Mouse (Mus musculus): ENCODE measurements around the gene Ube2o. TPM values are rescaled to one million over a fixed set of nuclear protein-coding genes. Genes with fewer than 3 reads are reported as not detected.

Gene Ube2o
- polyA plus RNA-seq, 1 experiment from 2014 or later: 15.2 TPM

DNA sequence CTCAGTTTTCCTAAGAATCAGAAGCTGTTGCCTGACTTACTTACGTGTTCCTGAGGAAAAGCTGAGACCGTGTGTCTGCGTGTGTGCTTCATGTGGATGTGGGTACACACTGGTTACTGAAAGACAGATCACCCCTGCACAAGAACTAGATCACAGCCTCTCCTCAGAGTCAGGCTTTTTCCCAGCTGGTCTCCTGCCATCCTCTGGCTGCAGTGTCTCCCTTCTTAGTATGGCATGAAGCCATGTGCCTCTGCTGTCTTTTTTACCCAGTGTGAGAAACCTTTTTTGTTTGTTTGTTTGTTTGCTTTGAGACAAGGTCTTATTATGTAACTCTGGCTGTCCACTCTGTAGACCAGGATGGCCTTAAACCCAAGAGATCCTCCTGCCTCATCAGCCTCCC, 2.0 kb downstream of the Ube2o start:
- WGBS (ENCODE audit: insufficient replicate concordance): 87% methylated on average over 3 of the region's 3 CpGs
- no peaks in the 10 kb centered on the region for H3K27me3 ChIP-seq (ENCODE audit: insufficient read depth, low read length)
- H3K9me3 ChIP-seq (ENCODE audit: low read length): no peaks in the 10 kb centered on the region
- H3K4me2 ChIP-seq (ENCODE audit: low read depth, low read length): peak overlapping the region; percentile 89
- H3K4me3 ChIP-seq (ENCODE audit: low read depth, low read length): peak overlapping the region; percentile 80
- TF ChIP-seq CTCF (IDR thresholded peaks at IDR 0.05; ENCODE audit: low read depth) (no peak), EP300 (IDR thresholded peaks at IDR 0.05; ENCODE audit: low read depth) (no peak)
- DNase-seq (no peak), ATAC-seq (no peak)
- peaks cover 9% of the 10 kb centered on the region; the same call in 1 of the 2 replicates for H3K36me3 ChIP-seq (replicated peaks; ENCODE audit: insufficient read depth, low read length)
- peaks cover 32% of the 10 kb centered on the region for H3K4me1 ChIP-seq (ENCODE audit: insufficient read depth)
- peak overlapping the region; percentile 44 for H3K9ac ChIP-seq (replicated peaks)
- peak overlapping the region; percentile 91 for H3K27ac ChIP-seq (ENCODE audit: low read depth)

DNA sequence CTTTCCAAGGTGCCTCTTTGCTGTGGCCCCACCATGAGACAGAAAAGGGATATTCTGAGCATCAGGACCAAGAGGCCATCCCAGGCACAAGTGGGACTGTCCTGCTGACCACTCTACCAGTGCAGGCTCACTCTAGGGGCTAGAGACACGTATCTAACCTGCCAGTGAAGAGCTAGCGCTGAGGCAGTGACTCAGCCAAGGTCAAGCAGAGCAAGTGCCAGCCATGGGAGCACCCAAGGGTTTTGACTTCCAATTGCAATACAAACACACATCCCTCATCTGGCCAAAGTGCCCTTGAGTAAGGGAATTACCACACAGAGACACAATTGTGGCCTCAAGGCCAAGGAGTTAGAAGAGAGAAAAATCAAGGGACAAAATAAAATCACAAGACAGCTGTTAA, 5.9 kb downstream of the Ube2o start:
- H3K9ac ChIP-seq (replicated peaks): no peak overlapping the region; the same call in 1 of the 2 replicates
- no peak overlapping the region for H3K27ac ChIP-seq (ENCODE audit: low read depth)
- no peak overlapping the region for H3K4me3 ChIP-seq (ENCODE audit: low read depth, low read length)
- H3K4me2 ChIP-seq (ENCODE audit: low read depth, low read length): peak overlapping the region; percentile 71
- H3K4me1 ChIP-seq (ENCODE audit: insufficient read depth): peaks cover 57% of the 10 kb centered on the region
- H3K9me3 ChIP-seq (ENCODE audit: low read length): no peaks in the 10 kb centered on the region
- H3K36me3 ChIP-seq (replicated peaks; ENCODE audit: insufficient read depth, low read length): peaks cover 15% of the 10 kb centered on the region; the same call in 1 of the 2 replicates
- H3K27me3 ChIP-seq (ENCODE audit: insufficient read depth, low read length): no peaks in the 10 kb centered on the region
- ATAC-seq (no peak), DNase-seq (no peak)
- WGBS (ENCODE audit: insufficient replicate concordance): 87% methylated on average over 2 of the region's 2 CpGs
- no peak for TF ChIP-seq EP300 (IDR thresholded peaks at IDR 0.05; ENCODE audit: low read depth)
- no peak for TF ChIP-seq CTCF (IDR thresholded peaks at IDR 0.05; ENCODE audit: low read depth)

DNA sequence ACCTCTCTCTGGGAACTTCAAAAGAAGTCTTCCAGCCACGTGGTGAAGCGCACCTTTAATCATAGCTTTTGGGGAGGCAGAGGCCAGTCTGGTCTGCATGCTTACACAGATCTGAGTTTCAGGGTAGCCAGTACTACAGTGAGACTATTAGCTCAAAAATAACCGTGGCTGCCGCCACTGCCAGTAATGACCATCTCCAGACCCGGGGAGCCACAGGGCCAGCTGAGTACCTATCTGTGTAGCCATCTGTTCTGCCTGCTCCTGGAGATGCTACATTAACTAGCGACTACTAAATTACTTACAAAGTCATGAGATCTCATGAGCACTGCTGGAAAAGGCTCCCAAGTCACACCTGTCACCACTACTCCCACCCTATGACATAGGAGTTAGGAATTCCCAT, 6.3 kb downstream of the Ube2o start:
- Histone ChIP-seq H3K4me2 (ENCODE audit: low read depth, low read length) (peak overlapping the region; percentile 71), H3K9me3 (ENCODE audit: low read length) (no peaks in the 10 kb centered on the region), H3K36me3 (replicated peaks; ENCODE audit: insufficient read depth, low read length) (peaks cover 15% of the 10 kb centered on the region; the same call in 1 of the 2 replicates), H3K27ac (ENCODE audit: low read depth) (peak overlapping the region; percentile 93; the same call in 1 of the 2 replicates), H3K9ac (replicated peaks) (peak overlapping the region; percentile 35; the same call in 1 of the 2 replicates), H3K27me3 (ENCODE audit: insufficient read depth, low read length) (no peaks in the 10 kb centered on the region), H3K4me1 (ENCODE audit: insufficient read depth) (peaks cover 54% of the 10 kb centered on the region), H3K4me3 (ENCODE audit: low read depth, low read length) (no peak overlapping the region)
- 72% methylated on average over 6 of the region's 6 CpGs for WGBS (ENCODE audit: insufficient replicate concordance)
- DNase-seq: no peak
- ATAC-seq: no peak
- TF ChIP-seq EP300 (IDR thresholded peaks at IDR 0.05; ENCODE audit: low read depth) (no peak), CTCF (IDR thresholded peaks at IDR 0.05; ENCODE audit: low read depth) (no peak)

DNA sequence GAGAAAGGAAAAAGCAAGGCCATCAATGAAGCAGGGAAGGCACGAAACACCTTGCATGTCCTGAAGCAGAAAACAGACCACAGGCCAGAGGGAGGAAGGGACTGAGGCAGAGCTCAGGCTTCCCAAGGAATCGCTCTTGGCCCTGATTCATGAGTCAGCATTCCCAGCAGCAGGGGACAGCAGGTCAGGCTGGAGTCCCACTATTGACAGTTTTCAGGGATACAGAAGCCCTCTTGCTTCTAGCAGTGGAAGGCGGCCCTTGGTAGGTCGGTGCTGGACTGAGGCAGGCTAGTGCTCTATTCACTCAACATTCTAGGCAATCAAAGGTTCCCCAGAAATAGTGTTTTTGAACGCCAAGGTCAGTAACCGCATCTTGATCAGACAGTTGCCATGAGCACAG, 6.8 kb downstream of the Ube2o start:
- no peak overlapping the region for H3K4me3 ChIP-seq (ENCODE audit: low read depth, low read length)
- H3K4me2 ChIP-seq (ENCODE audit: low read depth, low read length): peak overlapping the region; percentile 71
- no peaks in the 10 kb centered on the region for H3K9me3 ChIP-seq (ENCODE audit: low read length)
- ATAC-seq (no peak), DNase-seq (no peak)
- H3K4me1 ChIP-seq (ENCODE audit: insufficient read depth): peaks cover 55% of the 10 kb centered on the region
- peaks cover 15% of the 10 kb centered on the region; the same call in 1 of the 2 replicates for H3K36me3 ChIP-seq (replicated peaks; ENCODE audit: insufficient read depth, low read length)
- WGBS (ENCODE audit: insufficient replicate concordance): 83% methylated on average over 6 of the region's 6 CpGs
- no peaks in the 10 kb centered on the region for H3K27me3 ChIP-seq (ENCODE audit: insufficient read depth, low read length)
- TF ChIP-seq EP300 (IDR thresholded peaks at IDR 0.05; ENCODE audit: low read depth) (no peak), CTCF (IDR thresholded peaks at IDR 0.05; ENCODE audit: low read depth) (no peak)
- peak overlapping the region; percentile 93; the same call in 1 of the 2 replicates for H3K27ac ChIP-seq (ENCODE audit: low read depth)
- peak overlapping the region; percentile 35 for H3K9ac ChIP-seq (replicated peaks)

DNA sequence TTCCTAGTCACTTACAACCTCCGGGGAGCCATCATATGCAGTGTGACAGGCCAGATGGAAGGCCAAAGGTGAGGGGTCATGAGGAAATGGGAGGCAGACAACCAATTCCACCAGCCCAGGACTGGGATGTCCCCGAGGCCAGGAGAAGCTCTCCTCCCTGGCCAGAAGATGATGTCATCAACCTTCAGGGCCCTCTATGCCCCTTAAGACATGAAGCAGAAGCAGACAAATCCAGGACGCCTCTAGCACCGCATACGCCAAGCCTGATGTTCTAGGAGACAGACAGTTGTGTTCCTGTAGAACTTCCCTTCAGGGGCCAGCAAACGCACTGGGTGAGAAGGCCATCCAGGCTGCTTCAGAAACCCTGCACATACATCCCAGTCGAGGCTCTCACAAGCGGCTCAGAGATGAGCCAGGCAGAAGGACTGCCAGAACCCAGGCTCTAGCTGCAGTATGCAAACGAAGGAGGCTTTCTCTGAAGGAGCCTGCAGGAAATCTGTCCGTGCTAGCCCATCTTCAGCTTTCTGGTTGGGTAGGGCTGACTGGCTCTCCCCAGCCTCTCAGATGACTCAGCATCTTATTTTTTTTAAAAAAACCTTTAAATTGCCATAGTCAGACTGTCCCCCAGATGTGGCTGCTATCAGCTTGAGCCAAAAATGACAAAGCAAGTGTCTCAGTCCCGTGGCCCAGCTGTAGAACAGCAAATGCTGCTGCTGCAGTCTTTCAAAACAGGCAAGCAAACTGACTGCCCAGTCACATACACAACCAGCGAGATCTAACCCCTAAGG, 8.3 kb downstream of the Ube2o start:
- peak overlapping the region; percentile 71 for H3K4me2 ChIP-seq (ENCODE audit: low read depth, low read length)
- peak; percentile 52 for DNase-seq

More for the DNA sequence above, 8.3 kb downstream of the Ube2o start:
- Histone ChIP-seq H3K9ac (replicated peaks) (peak overlapping the region; percentile 69), H3K36me3 (replicated peaks; ENCODE audit: insufficient read depth, low read length) (0 out of 2 replicates have a peak, but pooled peaks cover 6% of the 10 kb centered on the region), H3K4me1 (ENCODE audit: insufficient read depth) (peaks cover 50% of the 10 kb centered on the region), H3K9me3 (ENCODE audit: low read length) (no peaks in the 10 kb centered on the region), H3K27ac (ENCODE audit: low read depth) (peak overlapping the region; percentile 93), H3K4me3 (ENCODE audit: low read depth, low read length) (peak overlapping the region; percentile 27), H3K27me3 (ENCODE audit: insufficient read depth, low read length) (no peaks in the 10 kb centered on the region)
- 34% methylated on average over 12 of the region's 12 CpGs for WGBS (ENCODE audit: insufficient replicate concordance)
- TF ChIP-seq CTCF (IDR thresholded peaks at IDR 0.05; ENCODE audit: low read depth): no peak
- TF ChIP-seq EP300 (IDR thresholded peaks at IDR 0.05; ENCODE audit: low read depth): peak; percentile 94
- ATAC-seq: peak; percentile 83
